Mouse (Mus musculus): ENCODE measurements around the gene Mgmt. TPM values are rescaled to one million over a fixed set of nuclear protein-coding genes. Genes with fewer than 3 reads are reported as not detected.
A peak's percentile ranks its signal among the peaks of the same experiment; 100 is the strongest.

The Mgmt gene
- polyA plus RNA-seq, 1 experiment from 2014 or later = 4.8 TPM

DNA sequence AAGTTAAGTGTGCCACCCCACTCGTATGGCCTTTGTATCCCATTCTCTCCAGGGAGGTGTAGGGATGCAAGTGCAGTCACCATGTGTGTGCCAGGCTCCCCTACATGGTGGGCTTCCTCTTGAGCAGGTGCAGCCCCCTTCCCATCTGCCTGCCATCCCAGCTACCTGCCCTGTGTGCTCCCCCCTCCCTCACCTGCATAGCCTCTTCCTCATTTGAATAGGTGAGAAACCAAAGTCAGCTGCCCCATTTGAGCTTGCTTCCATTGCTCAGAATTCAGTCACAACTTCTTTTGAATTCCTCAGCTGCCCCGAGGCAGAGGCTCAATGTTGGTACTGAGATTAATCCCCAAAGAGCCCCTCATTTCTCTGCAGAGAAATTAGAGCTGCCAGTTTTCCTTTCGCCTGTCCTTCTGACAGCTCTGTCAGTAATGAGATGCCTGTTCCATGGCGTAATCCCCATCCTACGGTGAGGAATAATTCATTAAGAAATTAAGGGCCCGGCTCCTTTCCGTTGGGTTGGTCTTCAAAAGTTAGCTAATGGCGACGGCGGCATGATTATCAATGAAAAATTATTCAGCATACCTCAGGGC is 208.3 kb downstream of the Mgmt start:
- 80% methylated on average over 10 of the region's 10 CpGs for WGBS
- DNase-seq (ENCODE audit: low spot score) = no peak
- H3K27ac ChIP-seq = no peak overlapping the region

DNA sequence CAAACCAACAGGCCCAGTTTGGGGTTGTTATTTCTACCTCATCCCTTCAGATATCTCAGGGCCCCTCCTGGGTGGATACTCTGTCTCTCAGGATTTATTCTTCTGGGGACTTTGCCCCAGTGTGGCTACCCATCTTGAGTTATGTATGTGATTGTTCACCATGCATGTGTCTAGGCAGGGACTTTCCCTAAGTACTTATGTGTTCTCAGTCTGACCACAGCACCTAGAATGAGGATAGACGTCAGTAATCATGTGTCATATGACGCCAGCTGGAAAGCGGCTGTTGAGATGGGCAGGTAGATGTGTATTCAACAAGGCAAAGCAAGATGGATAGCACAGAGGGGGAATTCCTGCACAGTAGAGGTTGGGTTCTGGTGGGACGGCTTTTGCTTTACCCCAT is 217.7 kb downstream of the Mgmt start:
- Histone ChIP-seq H3K9me3 (peaks cover 21% of the 10 kb centered on the region), H3K27ac (no peak overlapping the region), H3K36me3 (no peaks in the 10 kb centered on the region), H3K27me3 (ENCODE audit: insufficient read depth, poor library complexity, severe bottlenecking) (no peaks in the 10 kb centered on the region), H3K4me1 (replicated peaks) (no peaks in the 10 kb centered on the region), H3K4me3 (no peak overlapping the region)
- WGBS = 93% methylated on average over 4 of the region's 4 CpGs
- DNase-seq (ENCODE audit: low spot score) = no peak

More for the DNA sequence above, 208.3 kb downstream of the Mgmt start:
- Histone ChIP-seq H3K4me3 (no peak overlapping the region), H3K4me1 (replicated peaks) (no peaks in the 10 kb centered on the region), H3K27me3 (ENCODE audit: insufficient read depth, poor library complexity, severe bottlenecking) (no peaks in the 10 kb centered on the region), H3K9me3 (no peaks in the 10 kb centered on the region), H3K36me3 (no peaks in the 10 kb centered on the region)

DNA sequence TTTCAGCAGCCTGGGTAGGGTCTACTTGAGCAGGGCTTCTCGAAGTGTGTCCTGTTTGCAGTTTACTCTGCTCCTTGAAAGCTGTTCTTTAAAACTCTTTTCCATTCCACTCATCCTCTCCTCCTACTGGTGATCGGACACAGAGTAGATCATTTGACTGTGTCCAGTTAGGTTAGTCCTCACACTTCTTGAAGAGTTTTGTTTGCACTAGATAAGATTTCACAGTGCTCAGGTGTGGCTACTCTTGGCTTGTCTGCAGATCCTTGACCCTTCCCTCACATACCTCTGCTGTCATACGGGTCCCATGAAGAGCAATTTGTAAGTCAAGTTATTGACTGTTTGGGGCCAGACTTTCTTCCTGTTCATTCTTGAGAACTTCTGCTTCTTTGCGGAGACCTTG is 221.8 kb downstream of the Mgmt start:
- no peaks in the 10 kb centered on the region for H3K36me3 ChIP-seq
- no peaks in the 10 kb centered on the region for H3K27me3 ChIP-seq (ENCODE audit: insufficient read depth, poor library complexity, severe bottlenecking)
- H3K4me3 ChIP-seq = no peak overlapping the region
- WGBS = 89% methylated on average over 4 of the region's 4 CpGs
- peaks cover 9% of the 10 kb centered on the region for H3K4me1 ChIP-seq (replicated peaks)
- H3K9me3 ChIP-seq = peaks cover 21% of the 10 kb centered on the region
- no peak for DNase-seq (ENCODE audit: low spot score)
- no peak overlapping the region for H3K27ac ChIP-seq

DNA sequence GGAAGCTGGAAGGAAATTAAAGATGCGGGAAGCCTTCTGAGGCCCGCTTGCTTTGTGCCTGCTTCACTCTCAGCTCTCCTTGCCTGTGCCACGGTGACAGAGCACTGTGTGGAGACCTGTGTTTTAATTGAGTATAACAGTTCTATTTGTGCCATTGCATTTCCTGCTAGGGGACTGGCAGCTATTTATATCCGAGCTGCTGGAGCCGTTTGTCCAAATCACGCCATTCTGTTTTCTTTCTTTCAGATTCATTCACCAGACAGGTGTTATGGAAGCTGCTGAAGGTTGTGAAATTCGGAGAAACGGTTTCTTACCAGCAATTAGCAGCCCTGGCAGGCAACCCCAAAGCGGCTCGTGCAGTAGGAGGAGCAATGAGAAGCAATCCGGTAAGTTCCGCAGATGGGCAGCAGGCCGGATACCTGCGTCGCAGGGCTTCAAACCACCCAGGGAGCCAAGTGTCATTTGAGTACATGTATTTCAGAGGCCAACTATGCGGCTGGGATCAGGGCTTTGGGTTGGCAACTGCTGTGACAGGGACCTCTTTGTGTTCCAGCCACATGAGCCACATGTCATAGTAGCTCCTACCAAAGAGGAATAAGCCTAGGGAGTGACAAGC is 226.9 kb downstream of the Mgmt start:
- WGBS = 79% methylated on average over 16 of the region's 16 CpGs
- no peaks in the 10 kb centered on the region for H3K9me3 ChIP-seq
- no peak for DNase-seq (ENCODE audit: low spot score)
- H3K27me3 ChIP-seq (ENCODE audit: insufficient read depth, poor library complexity, severe bottlenecking) = no peaks in the 10 kb centered on the region
- no peaks in the 10 kb centered on the region for H3K36me3 ChIP-seq
- H3K4me1 ChIP-seq (replicated peaks) = peaks cover 16% of the 10 kb centered on the region
- H3K27ac ChIP-seq = peak overlapping the region; percentile 64; the same call in 1 of the 2 replicates
- H3K4me3 ChIP-seq = no peak overlapping the region

- H3K4me1 ChIP-seq (replicated peaks) = peaks cover 31% of the 10 kb centered on the region
- WGBS = 93% methylated on average over 8 of the region's 8 CpGs
- H3K4me3 ChIP-seq = no peak overlapping the region
- H3K27me3 ChIP-seq (ENCODE audit: insufficient read depth, poor library complexity, severe bottlenecking) = no peaks in the 10 kb centered on the region
- DNase-seq (ENCODE audit: low spot score) = no peak
- H3K27ac ChIP-seq = 0 out of 2 replicates have a peak overlapping the region, but pooled peaks have one; percentile 8
- H3K9me3 ChIP-seq = no peaks in the 10 kb centered on the region
- no peaks in the 10 kb centered on the region for H3K36me3 ChIP-seq
Measured at GRCm38 (mm10) chr7:137128726-137129125, 234.3 kb downstream of the Mgmt start.

- DNase-seq (ENCODE audit: low spot score) = no peak
- peaks cover 31% of the 10 kb centered on the region for H3K4me1 ChIP-seq (replicated peaks)
- no peaks in the 10 kb centered on the region for H3K27me3 ChIP-seq (ENCODE audit: insufficient read depth, poor library complexity, severe bottlenecking)
- H3K9me3 ChIP-seq = no peaks in the 10 kb centered on the region
- H3K4me3 ChIP-seq = no peak overlapping the region
- WGBS = 79% methylated on average over 10 of the region's 10 CpGs
- H3K36me3 ChIP-seq = no peaks in the 10 kb centered on the region
- no peak overlapping the region for H3K27ac ChIP-seq
Measured at GRCm38 (mm10) chr7:137130211-137130610, 235.8 kb downstream of the Mgmt start.

- no peaks in the 10 kb centered on the region for H3K36me3 ChIP-seq
- no peaks in the 10 kb centered on the region for H3K9me3 ChIP-seq
- no peaks in the 10 kb centered on the region for H3K27me3 ChIP-seq (ENCODE audit: insufficient read depth, poor library complexity, severe bottlenecking)
- no peak overlapping the region for H3K4me3 ChIP-seq
- no peak for DNase-seq (ENCODE audit: low spot score)
- 61% methylated on average over 5 of the region's 5 CpGs for WGBS
- H3K27ac ChIP-seq = no peak overlapping the region
- peaks cover 31% of the 10 kb centered on the region for H3K4me1 ChIP-seq (replicated peaks)
Measured at GRCm38 (mm10) chr7:137131957-137132356, 237.5 kb downstream of the Mgmt start.

GRCm38 (mm10) chr7:137138101-137138500 is 243.7 kb downstream of the Mgmt start:
- Histone ChIP-seq H3K9me3 (0 out of 2 replicates have a peak, but pooled peaks cover 2% of the 10 kb centered on the region), H3K4me3 (no peak overlapping the region), H3K27ac (no peak overlapping the region), H3K36me3 (no peaks in the 10 kb centered on the region), H3K27me3 (ENCODE audit: insufficient read depth, poor library complexity, severe bottlenecking) (0 out of 2 replicates have a peak, but pooled peaks cover 3% of the 10 kb centered on the region), H3K4me1 (replicated peaks) (peaks cover 10% of the 10 kb centered on the region)
- no peak for DNase-seq (ENCODE audit: low spot score)
- WGBS = 75% methylated on average over 5 of the region's 5 CpGs

DNA sequence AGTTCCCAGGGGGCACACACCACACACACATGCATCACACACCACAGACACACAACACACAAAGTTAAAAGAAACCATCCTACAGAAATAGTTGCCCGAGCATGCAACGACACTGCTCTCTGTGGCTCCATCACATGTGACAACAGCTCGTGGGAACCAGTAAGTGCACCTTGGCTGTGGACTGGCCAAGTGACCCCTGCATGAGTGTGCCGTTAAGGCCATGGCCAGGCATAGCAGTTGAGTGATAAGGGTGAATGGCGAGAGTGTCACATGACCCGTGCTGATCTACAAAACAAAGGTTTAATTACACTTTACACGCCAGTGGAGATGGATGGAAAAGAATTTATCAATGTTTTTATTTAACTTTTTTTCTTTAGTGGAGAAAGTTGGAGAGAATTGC is 245.9 kb downstream of the Mgmt start:
- 0 out of 2 replicates have a peak, but pooled peaks cover 3% of the 10 kb centered on the region for H3K9me3 ChIP-seq
- no peak for DNase-seq (ENCODE audit: low spot score)
- H3K27ac ChIP-seq = no peak overlapping the region
- WGBS = 80% methylated on average over 7 of the region's 7 CpGs
- H3K27me3 ChIP-seq (ENCODE audit: insufficient read depth, poor library complexity, severe bottlenecking) = 0 out of 2 replicates have a peak, but pooled peaks cover 3% of the 10 kb centered on the region
- no peak overlapping the region for H3K4me3 ChIP-seq
- no peaks in the 10 kb centered on the region for H3K36me3 ChIP-seq
- H3K4me1 ChIP-seq (replicated peaks) = peaks cover 10% of the 10 kb centered on the region

DNA sequence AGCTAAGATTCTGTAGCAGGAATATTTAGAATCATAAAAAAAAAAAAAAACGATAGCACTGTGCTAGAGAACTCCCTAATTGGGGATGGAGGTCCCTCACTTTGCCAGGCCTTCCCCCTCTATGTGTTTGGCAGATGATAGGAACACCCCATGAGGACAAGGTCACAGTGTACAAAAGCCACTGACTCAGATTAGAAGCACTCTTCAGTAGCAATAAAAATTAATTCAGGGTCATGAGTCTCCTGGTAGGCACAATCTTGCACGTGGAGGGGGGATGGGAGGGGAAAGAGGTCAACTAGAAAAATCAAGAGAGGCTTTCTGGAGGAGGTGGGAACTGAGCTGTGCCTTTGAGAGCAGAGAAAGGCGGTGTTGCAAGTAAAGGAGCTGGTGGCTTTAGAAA is 247.0 kb downstream of the Mgmt start:
- Histone ChIP-seq H3K27me3 (ENCODE audit: insufficient read depth, poor library complexity, severe bottlenecking) (0 out of 2 replicates have a peak, but pooled peaks cover 3% of the 10 kb centered on the region), H3K9me3 (0 out of 2 replicates have a peak, but pooled peaks cover 3% of the 10 kb centered on the region), H3K36me3 (no peaks in the 10 kb centered on the region), H3K27ac (no peak overlapping the region), H3K4me3 (no peak overlapping the region), H3K4me1 (replicated peaks) (peaks cover 10% of the 10 kb centered on the region)
- 43% methylated on average over 3 of the region's 3 CpGs for WGBS
- DNase-seq (ENCODE audit: low spot score) = no peak

GRCm38 (mm10) chr7:137147101-137147500 is 252.7 kb downstream of the Mgmt start:
- no peaks in the 10 kb centered on the region for H3K36me3 ChIP-seq
- WGBS = 90% methylated on average over 12 of the region's 12 CpGs
- H3K27me3 ChIP-seq (ENCODE audit: insufficient read depth, poor library complexity, severe bottlenecking) = 0 out of 2 replicates have a peak, but pooled peaks cover under 1% of the 10 kb centered on the region
- DNase-seq (ENCODE audit: low spot score) = no peak
- H3K9me3 ChIP-seq = 0 out of 2 replicates have a peak, but pooled peaks cover 3% of the 10 kb centered on the region
- no peak overlapping the region for H3K27ac ChIP-seq
- H3K4me1 ChIP-seq (replicated peaks) = peaks cover 22% of the 10 kb centered on the region
- no peak overlapping the region for H3K4me3 ChIP-seq

GRCm38 (mm10) chr7:137151854-137152253 is 257.4 kb downstream of the Mgmt start:
- Histone ChIP-seq H3K36me3 (no peaks in the 10 kb centered on the region), H3K4me1 (replicated peaks) (peaks cover 20% of the 10 kb centered on the region), H3K27ac (no peak overlapping the region), H3K4me3 (no peak overlapping the region), H3K9me3 (no peaks in the 10 kb centered on the region), H3K27me3 (ENCODE audit: insufficient read depth, poor library complexity, severe bottlenecking) (no peaks in the 10 kb centered on the region)
- DNase-seq (ENCODE audit: low spot score) = no peak
- WGBS = 92% methylated on average over 2 of the region's 2 CpGs

- 78% methylated on average over 2 of the region's 2 CpGs for WGBS
- Histone ChIP-seq H3K4me3 (no peak overlapping the region), H3K27me3 (ENCODE audit: insufficient read depth, poor library complexity, severe bottlenecking) (no peaks in the 10 kb centered on the region), H3K4me1 (replicated peaks) (peaks cover under 1% of the 10 kb centered on the region), H3K36me3 (no peaks in the 10 kb centered on the region), H3K27ac (no peak overlapping the region), H3K9me3 (no peaks in the 10 kb centered on the region)
- no peak for DNase-seq (ENCODE audit: low spot score)
Measured at GRCm38 (mm10) chr7:137154623-137155022, 260.2 kb downstream of the Mgmt start.
